In the genomic region with DNA sequence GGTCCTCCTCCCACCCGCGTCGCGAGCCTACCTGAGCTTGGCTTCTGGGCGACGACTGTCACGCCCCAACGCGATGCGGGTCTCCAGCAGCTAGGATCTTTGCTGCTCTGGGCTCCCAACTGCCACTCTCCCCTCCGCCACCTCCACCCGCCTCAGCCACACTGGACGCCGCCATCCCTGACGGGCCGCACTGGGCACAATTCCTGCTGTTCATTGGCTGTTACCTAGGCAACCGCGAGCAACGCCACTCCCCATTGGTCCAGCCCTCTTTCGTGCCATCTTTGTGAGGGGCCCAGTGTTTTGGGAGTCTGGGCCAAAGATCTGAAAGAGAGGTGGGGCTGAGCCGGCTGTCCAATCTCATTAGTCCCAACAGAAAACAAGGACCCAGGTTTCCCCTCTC, we compare ENCODE assay signal across 8 mouse cellular contexts. TPM values are rescaled to one million over a fixed set of nuclear protein-coding genes. Genes with fewer than 3 reads are reported as not detected.
DNase-seq lines count a peak whose midpoint lies in the region; ATAC-seq and TF ChIP-seq lines count a peak whose summit lies in the region.

A gene (minus strand): TSS at position 192 of the 400 bp plus-strand sequence.

- under 1% methylated on average over 21 of the region's 21 CpGs for WGBS in forebrain, postnatal 0 days
- WGBS in liver, postnatal 0 days (ENCODE audit: insufficient replicate concordance), result 2% methylated on average over 21 of the region's 21 CpGs

- intact Hi-C loops in heart, postnatal 25 days (cut with DNase I), result no loop called here

- H3K27ac ChIP-seq in forebrain, postnatal 0 days (ENCODE audit: low read depth, low read length), result peak within 1 kb of the TSS; percentile 70
- no peak within 1 kb of the TSS for H3K27ac ChIP-seq in liver, postnatal 0 days (ENCODE audit: low read depth)

- H3K9ac ChIP-seq in forebrain, postnatal 0 days, result peak within 1 kb of the TSS; percentile 86
- H3K9ac ChIP-seq in liver, postnatal 0 days (replicated peaks), result 0 out of 2 replicates have a peak within 1 kb of the TSS, but pooled peaks have one; percentile 2

- peak; percentile 80 for ATAC-seq in forebrain, postnatal 0 days
- no peak for ATAC-seq in liver, postnatal 0 days

- H3K27me3 ChIP-seq in forebrain, postnatal 0 days (ENCODE audit: insufficient read depth, low read length), result no peaks in the 10 kb centered on the region
- no peaks in the 10 kb centered on the region for H3K27me3 ChIP-seq in liver, postnatal 0 days (ENCODE audit: insufficient read depth, low read length)

- H3K4me3 ChIP-seq in forebrain, postnatal 0 days (ENCODE audit: low read depth, low read length), result peak within 1 kb of the TSS; percentile 77
- peak within 1 kb of the TSS; percentile 41 for H3K4me3 ChIP-seq in liver, postnatal 0 days (ENCODE audit: low read depth, low read length)

- no peaks in the 10 kb centered on the region for H3K9me3 ChIP-seq in forebrain, postnatal 0 days (ENCODE audit: low read length)
- H3K9me3 ChIP-seq in liver, postnatal 0 days (ENCODE audit: low read length), result no peaks in the 10 kb centered on the region

- TF ChIP-seq EP300 in liver, postnatal 0 days (IDR thresholded peaks at IDR 0.05; ENCODE audit: low read depth), result no peak

- H3K36me3 ChIP-seq in forebrain, postnatal 0 days (ENCODE audit: insufficient read depth), result no peaks in the 10 kb centered on the region
- H3K36me3 ChIP-seq in liver, postnatal 0 days (replicated peaks; ENCODE audit: insufficient read depth, low read length), result no peaks in the 10 kb centered on the region

- no peak for TF ChIP-seq CTCF in forebrain, postnatal 0 days (IDR thresholded peaks at IDR 0.05; ENCODE audit: low read depth)
- TF ChIP-seq CTCF in liver, postnatal 0 days (IDR thresholded peaks at IDR 0.05; ENCODE audit: low read depth), result no peak

- peaks cover 16% of the 10 kb centered on the region; the same call in 1 of the 2 replicates for H3K4me1 ChIP-seq in forebrain, postnatal 0 days (ENCODE audit: insufficient read depth)
- peaks cover 15% of the 10 kb centered on the region for H3K4me1 ChIP-seq in liver, postnatal 0 days (ENCODE audit: insufficient read depth)

- peak; percentile 96 for DNase-seq in Muller cell, postnatal 12 days (ENCODE audit: inconsistent ontology term)
- DNase-seq in cerebellum, adult 11-12 months, result peak; percentile 91
- peak; percentile 96 for DNase-seq in forebrain, postnatal 0 days
- peak; percentile 57 for DNase-seq in heart, postnatal 25 days (ENCODE audit: low spot score)
- DNase-seq in layer of hippocampus, adult 18-20 months (ENCODE audit: low spot score in 2 of 2), result peak; percentile 90 to 96
- peak; percentile 77 for DNase-seq in liver, postnatal 0 days
- DNase-seq in ovary, adult 18-20 months (ENCODE audit: low spot score), result peak; percentile 86
- DNase-seq in thymus, postnatal 4 days, result peak; percentile 62

- H3K4me2 ChIP-seq in forebrain, postnatal 0 days (ENCODE audit: low read depth), result peak within 1 kb of the TSS; percentile 81
- peak within 1 kb of the TSS; percentile 68 for H3K4me2 ChIP-seq in liver, postnatal 0 days (ENCODE audit: low read depth, low read length)

RNA-seq across cellular contexts. Expression of the gene that starts here (rescaled TPM):
- total RNA-seq in forebrain, postnatal 0 days (2014; rRNA removed), result 55.9 and 57.0 TPM in 2 replicates
- polyA plus RNA-seq in forebrain, postnatal 0 days (2015; fragmentation: Nextera tagmentation; extraction: Ambion mirVana), result 150 and 167 TPM in 2 replicates
- 1 to 10 TPM; 3.3 to 3.7 TPM for total RNA-seq in heart, postnatal 25 days (2021)
- total RNA-seq in layer of hippocampus, adult 18-20 months (2021), result 10 to 100 TPM; 71.3 TPM
- polyA plus RNA-seq in liver, postnatal 0 days (2015; fragmentation: Nextera tagmentation; extraction: Ambion mirVana), result 0.54 and 0.63 TPM in 2 replicates

Comparison
In these comparisons a context has a peak if more than half of its experiments do, and no peak if none do; other contexts are left out.
1. RNA of the gene that starts here (total RNA-seq): 71.3 TPM in layer of hippocampus, adult 18-20 months and 55.9 to 57.0 TPM in forebrain, postnatal 0 days; 3.3 to 3.7 TPM in heart, postnatal 25 days; every median in the first group is over 10 times any median in the second.
2. RNA of the gene that starts here (polyA plus RNA-seq): 150 to 167 TPM in forebrain, postnatal 0 days; 0.54 to 0.63 TPM in liver, postnatal 0 days; every median in the first group is over 10 times any median in the second.
3. Peak in DNase-seq, H3K4me3 ChIP-seq, H3K9ac ChIP-seq and H3K4me2 ChIP-seq in liver, postnatal 0 days; RNA of the gene not detected or under 1 TPM.
4. Peak in every context shown above with its lines, with median percentiles within 50 percentile points of each other: DNase-seq.